Mouse (Mus musculus) E14TG2a.4 (cell line): ENCODE measurements around the gene Ctnna3.

Source experiments
- H3K27me3 ChIP-seq: 2 replicates; pipeline ENCODE4 v1.6.1; 2014; ENCODE audit warnings: low read length, control low read depth; ENCODE audit not compliant: insufficient read depth
- H3K36me3 ChIP-seq: 2 replicates; pipeline ENCODE4 v1.6.1; 2014; ENCODE audit warnings: low read length, control low read depth; ENCODE audit not compliant: insufficient read depth
- H3K4me1 ChIP-seq: replicated peaks from 2 replicates; pipeline ENCODE4 v1.6.1; 2014; ENCODE audit warnings: low read depth, low read length, control low read depth
- H3K4me3 ChIP-seq: replicated peaks from 2 replicates; pipeline ENCODE4 v1.5.1; 2014; ENCODE audit warnings: mild to moderate bottlenecking, low read length
- H3K9me3 ChIP-seq: 2 replicates; pipeline ENCODE4 v1.6.1; 2014; ENCODE audit warnings: low read length, control low read depth
- CTCF ChIP-seq: conservative IDR thresholded peaks from 2 replicates; pipeline ENCODE4 v1.5.1; 2014; ENCODE audit warnings: low read length
- NANOG ChIP-seq: IDR thresholded peaks from 2 replicates; pipeline ENCODE4 v1.6.1; 2014; ENCODE audit warnings: borderline replicate concordance, low read length, mixed read lengths
- POU5F1 ChIP-seq: IDR thresholded peaks from 2 replicates; pipeline ENCODE4 v1.6.1; 2014; ENCODE audit warnings: low read length, borderline replicate concordance

The Ctnna3 gene

DNA sequence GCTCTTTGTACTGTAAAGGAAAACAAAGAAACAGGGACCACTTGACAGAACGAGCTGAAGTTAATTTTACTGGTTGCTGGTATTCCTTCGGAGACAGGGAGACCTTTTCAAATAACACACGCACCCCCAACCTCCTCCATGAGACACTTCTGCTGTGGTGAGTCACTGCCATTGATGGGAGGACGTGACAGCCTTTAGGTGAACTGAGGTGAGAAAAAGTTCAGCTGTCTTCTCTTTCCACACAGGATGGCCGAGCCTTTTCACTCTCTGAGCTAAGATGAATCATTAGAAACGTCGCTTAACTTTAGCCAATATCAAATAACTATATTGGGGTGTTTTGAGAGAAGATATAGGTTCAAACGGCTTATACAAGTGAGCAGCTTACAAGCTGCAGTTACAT is 102.5 kb downstream of the Ctnna3 start:
- Histone ChIP-seq H3K27me3 (no peaks in the 10 kb centered on the region), H3K4me3 (no peak overlapping the region), H3K36me3 (no peaks in the 10 kb centered on the region), H3K4me1 (no peaks in the 10 kb centered on the region), H3K9me3 (no peaks in the 10 kb centered on the region; the same call in 1 of the 2 replicates)
- no peak for TF ChIP-seq POU5F1
- TF ChIP-seq CTCF = no peak
- no peak for TF ChIP-seq NANOG

GRCm38 (mm10) chr10:63541754-63542153 is 111.9 kb downstream of the Ctnna3 start:
- no peaks in the 10 kb centered on the region for H3K27me3 ChIP-seq
- TF ChIP-seq POU5F1 (no peak), CTCF (no peak), NANOG (no peak)
- peaks cover 9% of the 10 kb centered on the region for H3K9me3 ChIP-seq
- H3K4me3 ChIP-seq = no peak overlapping the region
- H3K4me1 ChIP-seq = no peaks in the 10 kb centered on the region
- H3K36me3 ChIP-seq = no peaks in the 10 kb centered on the region

GRCm38 (mm10) chr10:63542493-63542892 is 112.6 kb downstream of the Ctnna3 start:
- no peaks in the 10 kb centered on the region for H3K4me1 ChIP-seq
- TF ChIP-seq POU5F1 (no peak), CTCF (no peak), NANOG (no peak)
- peaks cover 14% of the 10 kb centered on the region for H3K9me3 ChIP-seq
- no peaks in the 10 kb centered on the region for H3K36me3 ChIP-seq
- no peak overlapping the region for H3K4me3 ChIP-seq
- H3K27me3 ChIP-seq = no peaks in the 10 kb centered on the region

DNA sequence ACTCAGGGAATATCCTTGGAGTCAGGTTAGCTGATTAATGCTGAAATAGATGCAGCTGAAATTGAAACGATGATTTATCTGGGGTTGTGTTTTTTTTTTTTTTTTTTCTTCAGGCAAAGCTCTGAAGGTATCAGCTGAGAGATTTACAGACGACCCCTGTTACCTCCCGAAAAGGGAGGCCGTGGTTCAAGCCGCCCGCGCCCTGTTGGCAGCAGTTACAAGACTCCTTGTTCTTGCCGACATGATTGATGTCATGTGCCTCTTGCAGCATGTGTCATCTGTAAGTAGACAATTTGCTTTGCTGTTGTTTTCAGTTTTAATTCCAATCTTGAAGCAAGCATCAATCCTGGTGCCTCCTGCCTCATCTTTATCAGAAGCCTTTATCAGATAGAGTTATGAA is 136.8 kb downstream of the Ctnna3 start:
- Histone ChIP-seq H3K4me3 (no peak overlapping the region), H3K27me3 (no peaks in the 10 kb centered on the region), H3K36me3 (no peaks in the 10 kb centered on the region), H3K9me3 (peaks cover 10% of the 10 kb centered on the region; the same call in 1 of the 2 replicates), H3K4me1 (no peaks in the 10 kb centered on the region)
- TF ChIP-seq POU5F1 (no peak), CTCF (no peak), NANOG (no peak)

DNA sequence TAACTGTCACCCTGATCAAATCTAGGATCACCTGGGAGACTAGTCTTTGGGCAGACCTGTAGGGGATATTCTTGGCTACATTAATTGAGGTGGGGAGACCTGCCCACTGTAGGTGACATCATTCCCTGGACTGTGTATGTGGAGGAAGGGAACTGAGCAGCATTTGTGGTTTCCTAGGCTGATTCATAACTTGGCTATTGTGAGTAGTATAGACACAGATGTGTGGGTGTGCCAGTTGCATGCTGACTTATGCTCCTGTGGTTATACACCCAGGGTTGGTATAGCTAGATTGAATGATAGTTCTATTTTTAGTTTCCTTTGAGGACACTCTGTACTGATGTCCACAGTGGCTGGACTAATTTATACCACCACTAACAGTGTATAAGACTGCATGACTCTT is 141.7 kb downstream of the Ctnna3 start:
- Histone ChIP-seq H3K4me3 (no peak overlapping the region), H3K9me3 (peaks cover 10% of the 10 kb centered on the region; the same call in 1 of the 2 replicates), H3K4me1 (no peaks in the 10 kb centered on the region), H3K27me3 (no peaks in the 10 kb centered on the region), H3K36me3 (no peaks in the 10 kb centered on the region)
- TF ChIP-seq NANOG (no peak), POU5F1 (no peak), CTCF (no peak)

GRCm38 (mm10) chr10:63572866-63573265 is 143.0 kb downstream of the Ctnna3 start:
- no peaks in the 10 kb centered on the region for H3K4me1 ChIP-seq
- no peaks in the 10 kb centered on the region for H3K36me3 ChIP-seq
- H3K9me3 ChIP-seq = peaks cover 10% of the 10 kb centered on the region; the same call in 1 of the 2 replicates
- no peak for TF ChIP-seq NANOG
- TF ChIP-seq POU5F1 = no peak
- TF ChIP-seq CTCF = no peak
- H3K27me3 ChIP-seq = no peaks in the 10 kb centered on the region
- no peak overlapping the region for H3K4me3 ChIP-seq

DNA sequence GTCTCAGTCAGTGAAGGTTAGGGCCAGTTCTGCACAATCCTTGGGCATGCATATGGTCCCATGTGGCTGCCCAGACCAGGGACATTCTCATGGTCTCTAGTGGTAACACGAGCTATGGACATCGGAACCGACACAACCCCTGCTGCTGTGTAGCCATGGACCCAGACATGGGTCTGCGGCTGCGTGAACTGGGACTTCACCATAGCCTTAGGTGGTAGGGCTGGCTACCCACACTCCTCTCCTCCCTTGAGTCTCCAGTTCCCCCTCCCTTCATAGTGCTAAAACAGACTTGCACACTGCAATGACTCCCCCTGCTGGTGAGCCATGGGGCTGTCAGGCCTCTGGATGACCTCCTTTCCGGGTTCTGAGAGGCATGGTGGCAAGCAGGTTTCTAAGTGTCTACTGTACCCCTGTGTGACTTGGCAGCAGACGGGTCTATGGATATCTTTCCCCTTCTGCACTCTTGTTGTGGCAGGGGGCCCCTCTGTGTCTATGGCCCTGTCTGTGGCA is 144.3 kb downstream of the Ctnna3 start:
- no peaks in the 10 kb centered on the region for H3K36me3 ChIP-seq
- no peaks in the 10 kb centered on the region for H3K4me1 ChIP-seq
- H3K4me3 ChIP-seq = no peak overlapping the region
- H3K27me3 ChIP-seq = no peaks in the 10 kb centered on the region
- peaks cover 10% of the 10 kb centered on the region; the same call in 1 of the 2 replicates for H3K9me3 ChIP-seq
- TF ChIP-seq NANOG (no peak), CTCF (peak; percentile 74)

DNA sequence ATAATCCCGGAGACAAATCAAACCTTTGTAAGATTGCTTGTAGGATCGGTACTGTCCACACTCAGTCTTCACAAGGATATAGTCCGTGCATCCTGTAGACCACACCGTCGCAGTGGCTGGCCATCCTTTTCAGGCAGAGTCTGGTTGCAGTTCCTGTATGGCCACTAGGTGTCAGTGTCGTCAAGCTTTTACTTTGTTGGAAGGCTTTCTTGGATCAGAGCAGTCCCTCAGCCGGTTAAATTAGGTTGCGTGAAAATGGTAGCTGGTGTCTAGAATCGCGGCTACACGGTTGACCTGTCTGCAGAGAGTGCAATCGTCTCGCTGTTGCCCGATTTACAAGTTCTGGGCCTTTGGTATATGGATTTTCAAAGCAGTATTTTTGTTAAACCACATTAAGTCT is 152.7 kb downstream of the Ctnna3 start:
- no peak for TF ChIP-seq NANOG
- peak; percentile 67 for TF ChIP-seq CTCF
- TF ChIP-seq POU5F1 = no peak
- Histone ChIP-seq H3K4me1 (no peaks in the 10 kb centered on the region; the same call in 1 of the 2 replicates), H3K27me3 (peaks cover 13% of the 10 kb centered on the region), H3K9me3 (no peaks in the 10 kb centered on the region), H3K4me3 (no peak overlapping the region), H3K36me3 (no peaks in the 10 kb centered on the region)

GRCm38 (mm10) chr10:63583798-63584374 is 154.0 kb downstream of the Ctnna3 start:
- Histone ChIP-seq H3K4me1 (no peaks in the 10 kb centered on the region; the same call in 1 of the 2 replicates), H3K9me3 (no peaks in the 10 kb centered on the region), H3K27me3 (peaks cover 13% of the 10 kb centered on the region), H3K36me3 (no peaks in the 10 kb centered on the region), H3K4me3 (no peak overlapping the region)
- TF ChIP-seq NANOG (no peak), CTCF (no peak), POU5F1 (no peak)
